Mouse (Mus musculus): ENCODE results near the gene Cel. TPM values are rescaled to one million over a fixed set of nuclear protein-coding genes. Genes with fewer than 3 reads are reported as not detected.

Cel gene
- polyA plus RNA-seq, 1 experiment from 2014 or later, result 0.14 TPM

- H3K4me3 ChIP-seq, result no peak overlapping the region
- H3K27me3 ChIP-seq, result no peaks in the 10 kb centered on the region
- peaks cover 84% of the 10 kb centered on the region for H3K36me3 ChIP-seq
- no peak overlapping the region for H3K9ac ChIP-seq
- H3K4me2 ChIP-seq, result no peak overlapping the region
- 0 out of 2 replicates have a peak, but pooled peaks cover 5% of the 10 kb centered on the region for H3K4me1 ChIP-seq (replicated peaks)
- no peak for ATAC-seq (ENCODE audit: low FRiP score, low read depth)
- H3K9me3 ChIP-seq, result no peaks in the 10 kb centered on the region
- H3K27ac ChIP-seq (replicated peaks), result peak overlapping the region; percentile 47; the same call in 1 of the 2 replicates
Measured at GRCm38 (mm10) chr2:28545976-28546375, 17.2 kb downstream of the Cel start.

- H3K27ac ChIP-seq (replicated peaks), result no peak overlapping the region
- peaks cover 25% of the 10 kb centered on the region for H3K4me1 ChIP-seq (replicated peaks)
- no peak overlapping the region for H3K4me2 ChIP-seq
- H3K9ac ChIP-seq, result no peak overlapping the region
- H3K36me3 ChIP-seq, result peaks cover 63% of the 10 kb centered on the region
- no peak for ATAC-seq (ENCODE audit: low FRiP score, low read depth)
- H3K9me3 ChIP-seq, result no peaks in the 10 kb centered on the region
- no peak overlapping the region for H3K4me3 ChIP-seq
- H3K27me3 ChIP-seq, result no peaks in the 10 kb centered on the region
- WGBS, result 78% methylated on average over 8 of the region's 8 CpGs
Measured at GRCm38 (mm10) chr2:28543894-28544293, 19.3 kb downstream of the Cel start.

GRCm38 (mm10) chr2:28540587-28541227 lies 22.5 kb downstream of the Cel start:
- H3K4me1 ChIP-seq (replicated peaks), result peaks cover 52% of the 10 kb centered on the region

GRCm38 (mm10) chr2:28539949-28540348 lies 23.3 kb downstream of the Cel start:
- H3K4me2 ChIP-seq, result no peak overlapping the region
- H3K4me1 ChIP-seq (replicated peaks), result peaks cover 60% of the 10 kb centered on the region

More at GRCm38 (mm10) chr2:28540587-28541227, 22.5 kb downstream of the Cel start:
- Histone ChIP-seq H3K9ac (no peak overlapping the region), H3K4me2 (no peak overlapping the region), H3K36me3 (peaks cover 37% of the 10 kb centered on the region), H3K27me3 (no peaks in the 10 kb centered on the region), H3K4me3 (no peak overlapping the region), H3K9me3 (no peaks in the 10 kb centered on the region), H3K27ac (replicated peaks) (peak overlapping the region; percentile 80; the same call in 1 of the 2 replicates)
- 81% methylated on average over 8 of the region's 8 CpGs for WGBS
- no peak for ATAC-seq (ENCODE audit: low FRiP score, low read depth)

GRCm38 (mm10) chr2:28539206-28539605 lies 24.0 kb downstream of the Cel start:
- peaks cover 22% of the 10 kb centered on the region for H3K36me3 ChIP-seq
- peak; percentile 49 for ATAC-seq (ENCODE audit: low FRiP score, low read depth)
- H3K9ac ChIP-seq, result peak overlapping the region; percentile 16; the same call in 1 of the 2 replicates
- H3K9me3 ChIP-seq, result no peaks in the 10 kb centered on the region
- H3K27me3 ChIP-seq, result no peaks in the 10 kb centered on the region
- peaks cover 67% of the 10 kb centered on the region for H3K4me1 ChIP-seq (replicated peaks)
- no peak overlapping the region for H3K4me2 ChIP-seq
- no peak overlapping the region for H3K4me3 ChIP-seq
- H3K27ac ChIP-seq (replicated peaks), result peak overlapping the region; percentile 80
- 27% methylated on average over 7 of the region's 7 CpGs for WGBS

More at GRCm38 (mm10) chr2:28539949-28540348, 23.3 kb downstream of the Cel start:
- Histone ChIP-seq H3K9me3 (no peaks in the 10 kb centered on the region), H3K9ac (no peak overlapping the region; the same call in 1 of the 2 replicates), H3K4me3 (no peak overlapping the region), H3K27me3 (no peaks in the 10 kb centered on the region), H3K36me3 (peaks cover 29% of the 10 kb centered on the region), H3K27ac (replicated peaks) (peak overlapping the region; percentile 80)
- WGBS, result 83% methylated on average over 2 of the region's 2 CpGs
- ATAC-seq (ENCODE audit: low FRiP score, low read depth), result no peak

GRCm38 (mm10) chr2:28538817-28539128 lies 24.4 kb downstream of the Cel start:
- 50% methylated on average over 1 of the region's 1 CpGs for WGBS
- no peak for ATAC-seq (ENCODE audit: low FRiP score, low read depth)
- Histone ChIP-seq H3K4me2 (no peak overlapping the region), H3K27me3 (no peaks in the 10 kb centered on the region), H3K4me3 (no peak overlapping the region), H3K9ac (no peak overlapping the region), H3K27ac (replicated peaks) (peak overlapping the region; percentile 80), H3K4me1 (replicated peaks) (peaks cover 71% of the 10 kb centered on the region), H3K36me3 (peaks cover 18% of the 10 kb centered on the region), H3K9me3 (no peaks in the 10 kb centered on the region)

- Histone ChIP-seq H3K4me2 (no peak overlapping the region), H3K9ac (no peak overlapping the region), H3K27ac (replicated peaks) (peak overlapping the region; percentile 80), H3K27me3 (no peaks in the 10 kb centered on the region), H3K4me3 (no peak overlapping the region), H3K4me1 (replicated peaks) (peaks cover 77% of the 10 kb centered on the region), H3K36me3 (peaks cover 12% of the 10 kb centered on the region), H3K9me3 (no peaks in the 10 kb centered on the region)
- WGBS, result 58% methylated on average over 8 of the region's 8 CpGs
- ATAC-seq (ENCODE audit: low FRiP score, low read depth), result no peak
Measured at GRCm38 (mm10) chr2:28537995-28538816, 25.0 kb downstream of the Cel start.

GRCm38 (mm10) chr2:28537634-28537920 lies 25.6 kb downstream of the Cel start:
- Histone ChIP-seq H3K36me3 (peaks cover 8% of the 10 kb centered on the region), H3K27me3 (no peaks in the 10 kb centered on the region), H3K27ac (replicated peaks) (no peak overlapping the region), H3K4me2 (no peak overlapping the region), H3K9ac (no peak overlapping the region), H3K9me3 (no peaks in the 10 kb centered on the region), H3K4me1 (replicated peaks) (peaks cover 83% of the 10 kb centered on the region), H3K4me3 (no peak overlapping the region)
- WGBS, result 21% methylated on average over 4 of the region's 4 CpGs
- ATAC-seq (ENCODE audit: low FRiP score, low read depth), result no peak

GRCm38 (mm10) chr2:28536766-28537633 lies 26.2 kb downstream of the Cel start:
- Histone ChIP-seq H3K27ac (replicated peaks) (peak overlapping the region; percentile 42), H3K36me3 (peaks cover 2% of the 10 kb centered on the region), H3K4me3 (no peak overlapping the region), H3K27me3 (no peaks in the 10 kb centered on the region), H3K4me2 (no peak overlapping the region), H3K4me1 (replicated peaks) (peaks cover 89% of the 10 kb centered on the region), H3K9me3 (no peaks in the 10 kb centered on the region), H3K9ac (no peak overlapping the region)
- no peak for ATAC-seq (ENCODE audit: low FRiP score, low read depth)
- 68% methylated on average over 11 of the region's 11 CpGs for WGBS

- Histone ChIP-seq H3K4me2 (peak overlapping the region; percentile 67; the same call in 1 of the 2 replicates), H3K4me3 (no peak overlapping the region)
- no peak for ATAC-seq (ENCODE audit: low FRiP score, low read depth)
Measured at GRCm38 (mm10) chr2:28536166-28536565, 27.0 kb downstream of the Cel start.

GRCm38 (mm10) chr2:28535650-28536049 lies 27.6 kb downstream of the Cel start:
- no peak overlapping the region for H3K9ac ChIP-seq
- H3K9me3 ChIP-seq, result no peaks in the 10 kb centered on the region
- H3K27ac ChIP-seq (replicated peaks), result peak overlapping the region; percentile 82
- H3K27me3 ChIP-seq, result no peaks in the 10 kb centered on the region
- peak overlapping the region; percentile 1; the same call in 1 of the 2 replicates for H3K4me3 ChIP-seq
- no peak for ATAC-seq (ENCODE audit: low FRiP score, low read depth)
- 25% methylated on average over 7 of the region's 7 CpGs for WGBS
- no peaks in the 10 kb centered on the region for H3K36me3 ChIP-seq
- peaks cover 98% of the 10 kb centered on the region for H3K4me1 ChIP-seq (replicated peaks)
- peak overlapping the region; percentile 67 for H3K4me2 ChIP-seq

More at GRCm38 (mm10) chr2:28536166-28536565, 27.0 kb downstream of the Cel start:
- H3K36me3 ChIP-seq, result no peaks in the 10 kb centered on the region
- no peak overlapping the region for H3K9ac ChIP-seq
- H3K27me3 ChIP-seq, result no peaks in the 10 kb centered on the region
- 65% methylated on average over 4 of the region's 4 CpGs for WGBS
- no peaks in the 10 kb centered on the region for H3K9me3 ChIP-seq
- H3K4me1 ChIP-seq (replicated peaks), result peaks cover 96% of the 10 kb centered on the region
- H3K27ac ChIP-seq (replicated peaks), result peak overlapping the region; percentile 82

- Histone ChIP-seq H3K27ac (replicated peaks) (peak overlapping the region; percentile 82), H3K4me3 (peak overlapping the region; percentile 1; the same call in 1 of the 2 replicates), H3K4me2 (peak overlapping the region; percentile 67), H3K9me3 (no peaks in the 10 kb centered on the region), H3K9ac (0 out of 2 replicates have a peak overlapping the region, but pooled peaks have one; percentile 44), H3K27me3 (no peaks in the 10 kb centered on the region), H3K36me3 (no peaks in the 10 kb centered on the region), H3K4me1 (replicated peaks) (peaks cover 98% of the 10 kb centered on the region)
- ATAC-seq (ENCODE audit: low FRiP score, low read depth), result no peak
- WGBS, result 31% methylated on average over 4 of the region's 4 CpGs
Measured at GRCm38 (mm10) chr2:28535263-28535540, 28.0 kb downstream of the Cel start.

Measured in hindbrain, embryonic 15.5 days (tissue).